Mouse (Mus musculus) bone marrow, adult 2 months (tissue): ENCODE measurements around the gene 2900026A02Rik. TPM values are rescaled to one million over a fixed set of nuclear protein-coding genes. Genes with fewer than 3 reads are reported as not detected.

ENCODE experiments used
- H3K27ac ChIP-seq: fragments of 200-500 bp; 2 replicates; pipeline ENCODE4 v1.5.1; 2012; ENCODE audit warnings: low read depth, mild to moderate bottlenecking, control low read depth, inconsistent platforms, low read length; ENCODE audit not compliant: control insufficient read depth, poor library complexity, insufficient read depth
- H3K4me1 ChIP-seq: fragments of 200-500 bp; 2 replicates; pipeline ENCODE4 v1.6.1; 2011; ENCODE audit warnings: low read length; ENCODE audit not compliant: control insufficient read depth, insufficient read depth
- H3K4me3 ChIP-seq: fragments of 200-500 bp; replicated peaks from 2 replicates; pipeline ENCODE3; 2011; ENCODE audit warnings: mild to moderate bottlenecking, low read depth, low read length, control low read depth; ENCODE audit not compliant: control insufficient read depth
- CTCF ChIP-seq: fragments of 200-500 bp; IDR thresholded peaks from 2 replicates; pipeline ENCODE4 v1.5.1; 2011; ENCODE audit warnings: low read length, control low read depth; ENCODE audit not compliant: control insufficient read depth, insufficient read depth
- POLR2A ChIP-seq: fragments of 200-500 bp; IDR thresholded peaks from 2 replicates; pipeline ENCODE4 v1.6.1; 2011; ENCODE audit warnings: low read depth, mild to moderate bottlenecking, control low read depth, low read length, borderline replicate concordance; ENCODE audit not compliant: control insufficient read depth
- WGBS: fragments of 180-500 bp; shearing (Covaris S2); methylation state at CpG from one replicate; pipeline ENCODE4 v1.1.7; 2018; 5-methylcytosine and 5-hydroxymethylcytosine counted together
- polyA plus RNA-seq: library from polyadenylated mRNA; stranded (reverse); fragments of >200 nt; gene quantifications from 2 replicates; pipeline ENCODE4 v1.2.4, GENCODE M21; 2011; ENCODE audit warnings: low replicate concordance; ENCODE audit not compliant: missing spikeins, insufficient read depth, insufficient read length

2900026A02Rik gene
- polyA plus RNA-seq, 1 experiment = 4.1 TPM

DNA sequence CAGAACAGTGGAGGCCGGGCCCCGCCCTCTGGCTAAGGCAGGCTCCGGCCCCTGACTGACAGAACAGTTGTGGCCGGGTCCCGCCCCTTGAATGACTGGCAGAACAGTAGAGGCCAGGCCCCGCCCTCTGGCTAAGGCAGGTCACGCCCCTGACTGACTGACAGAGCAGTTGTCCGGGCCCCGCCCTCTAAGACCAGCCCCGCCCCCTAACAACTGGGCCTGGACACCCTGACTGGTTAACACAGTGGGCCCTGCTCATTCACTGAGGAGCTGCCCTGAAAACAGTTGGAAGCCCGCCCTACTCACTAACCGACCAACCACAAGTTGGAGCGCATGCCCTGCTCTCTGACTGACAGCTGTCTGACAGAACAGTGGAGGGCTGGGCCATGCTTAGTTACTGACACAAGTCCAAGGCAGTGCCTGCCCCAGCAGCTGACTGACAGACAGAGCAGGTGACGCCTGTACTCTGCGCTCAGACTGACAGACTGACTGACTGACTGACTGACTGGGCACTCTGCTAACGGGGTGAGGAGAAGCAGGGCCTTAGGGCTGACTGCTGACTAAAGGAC lies 56.1 kb downstream of the 2900026A02Rik start:
- Histone ChIP-seq H3K27ac (peak overlapping the region; percentile 38), H3K4me1 (no peaks in the 10 kb centered on the region; the same call in none of the 2 replicates), H3K4me3 (no peak overlapping the region)
- WGBS = 5% methylated on average over 16 of the region's 16 CpGs
- TF ChIP-seq CTCF = no peak
- no peak for TF ChIP-seq POLR2A

- H3K4me3 ChIP-seq = no peak overlapping the region
- H3K4me1 ChIP-seq = no peaks in the 10 kb centered on the region; the same call in none of the 2 replicates
- WGBS = 37% methylated on average over 9 of the region's 9 CpGs
- H3K27ac ChIP-seq = no peak overlapping the region
- TF ChIP-seq POLR2A (no peak), CTCF (no peak)
Observed at GRCm38 (mm10) chr5:113164448-113164847, 56.6 kb downstream of the 2900026A02Rik start.

- H3K4me1 ChIP-seq = no peaks in the 10 kb centered on the region; the same call in none of the 2 replicates
- WGBS = 2% methylated on average over 13 of the region's 13 CpGs
- no peak for TF ChIP-seq CTCF
- no peak for TF ChIP-seq POLR2A
- no peak overlapping the region for H3K27ac ChIP-seq
- H3K4me3 ChIP-seq = no peak overlapping the region
Observed at GRCm38 (mm10) chr5:113163116-113163515, 57.9 kb downstream of the 2900026A02Rik start.

DNA sequence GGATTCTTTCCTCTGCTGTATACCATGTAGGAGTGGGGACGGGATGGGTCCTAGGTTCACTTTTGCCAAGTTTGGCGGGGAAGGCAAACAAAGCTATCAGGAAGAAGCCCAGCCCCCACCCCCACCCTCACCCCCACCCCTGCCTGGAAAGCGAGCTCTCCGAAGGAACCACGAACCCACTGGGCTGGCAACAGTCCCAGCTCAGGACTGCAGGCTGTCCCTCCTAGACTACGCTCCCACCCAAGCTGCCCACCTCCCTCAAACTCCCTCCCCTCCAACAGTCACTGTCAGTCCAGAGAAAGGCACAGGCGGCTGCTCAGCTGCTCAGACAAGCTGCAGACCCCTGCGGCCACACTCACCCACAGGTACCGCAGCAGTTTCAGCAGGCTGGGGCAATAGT lies 58.3 kb downstream of the 2900026A02Rik start:
- Histone ChIP-seq H3K4me1 (no peaks in the 10 kb centered on the region; the same call in none of the 2 replicates), H3K27ac (no peak overlapping the region), H3K4me3 (no peak overlapping the region)
- TF ChIP-seq CTCF = no peak
- no peak for TF ChIP-seq POLR2A
- WGBS = 2% methylated on average over 9 of the region's 9 CpGs

- H3K27ac ChIP-seq = no peak overlapping the region
- peaks cover 2% of the 10 kb centered on the region for H3K4me1 ChIP-seq
- WGBS = 51% methylated on average over 6 of the region's 6 CpGs
- TF ChIP-seq POLR2A (no peak), CTCF (no peak)
- H3K4me3 ChIP-seq = no peak overlapping the region
Observed at GRCm38 (mm10) chr5:113161576-113161975, 59.5 kb downstream of the 2900026A02Rik start.

DNA sequence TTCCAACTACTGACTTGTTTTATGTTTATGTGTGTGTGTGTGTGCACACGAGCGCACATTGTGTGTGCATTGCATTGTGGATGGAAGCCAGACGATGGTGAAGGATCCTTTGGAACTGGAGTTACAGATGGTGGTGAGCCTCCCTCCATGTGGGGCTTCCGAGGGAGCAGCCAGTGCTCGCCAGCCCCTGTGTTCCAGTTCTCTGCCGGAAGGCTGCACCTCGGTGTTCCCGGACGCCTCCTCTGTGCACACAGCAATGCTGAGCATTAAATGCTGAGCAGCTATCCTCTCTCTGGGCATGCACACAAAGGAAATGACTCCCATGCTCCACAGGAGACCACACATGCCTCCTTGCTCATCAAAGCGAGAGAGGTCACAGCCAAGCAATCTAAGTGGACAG lies 60.7 kb downstream of the 2900026A02Rik start:
- 87% methylated on average over 10 of the region's 10 CpGs for WGBS
- no peak overlapping the region for H3K4me3 ChIP-seq
- H3K4me1 ChIP-seq = peaks cover 2% of the 10 kb centered on the region
- H3K27ac ChIP-seq = no peak overlapping the region
- TF ChIP-seq POLR2A = no peak
- TF ChIP-seq CTCF = no peak

GRCm38 (mm10) chr5:113158759-113159355 lies 62.2 kb downstream of the 2900026A02Rik start:
- Histone ChIP-seq H3K4me3 (no peak overlapping the region), H3K27ac (no peak overlapping the region), H3K4me1 (peaks cover 2% of the 10 kb centered on the region)
- TF ChIP-seq CTCF (no peak), POLR2A (no peak)
- 38% methylated on average over 8 of the region's 8 CpGs for whole genome bisulfite sequencing

DNA sequence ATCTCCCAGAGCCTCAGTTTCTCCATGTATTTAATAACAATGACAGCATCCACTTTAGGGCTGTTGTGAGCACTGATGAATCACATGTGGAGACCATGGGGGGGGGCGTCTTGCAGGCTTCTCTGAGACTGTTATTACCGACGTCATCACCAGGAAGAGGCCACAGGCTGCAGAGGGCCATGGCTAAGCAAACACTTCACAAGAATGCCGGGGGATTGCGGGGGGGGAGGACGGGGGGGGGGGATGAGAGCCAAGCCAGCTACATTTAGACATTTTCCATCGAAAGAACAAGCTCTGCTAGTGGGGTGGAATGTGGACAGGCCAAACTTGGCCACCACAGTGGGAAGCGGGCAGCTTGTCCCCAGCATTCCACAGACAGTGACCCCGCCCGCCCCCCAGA lies 63.4 kb downstream of the 2900026A02Rik start:
- Histone ChIP-seq H3K4me3 (no peak overlapping the region), H3K4me1 (peaks cover 2% of the 10 kb centered on the region; the same call in 1 of the 2 replicates), H3K27ac (no peak overlapping the region; the same call in 1 of the 2 replicates)
- 32% methylated on average over 10 of the region's 10 CpGs for WGBS
- TF ChIP-seq POLR2A = no peak
- no peak for TF ChIP-seq CTCF

DNA sequence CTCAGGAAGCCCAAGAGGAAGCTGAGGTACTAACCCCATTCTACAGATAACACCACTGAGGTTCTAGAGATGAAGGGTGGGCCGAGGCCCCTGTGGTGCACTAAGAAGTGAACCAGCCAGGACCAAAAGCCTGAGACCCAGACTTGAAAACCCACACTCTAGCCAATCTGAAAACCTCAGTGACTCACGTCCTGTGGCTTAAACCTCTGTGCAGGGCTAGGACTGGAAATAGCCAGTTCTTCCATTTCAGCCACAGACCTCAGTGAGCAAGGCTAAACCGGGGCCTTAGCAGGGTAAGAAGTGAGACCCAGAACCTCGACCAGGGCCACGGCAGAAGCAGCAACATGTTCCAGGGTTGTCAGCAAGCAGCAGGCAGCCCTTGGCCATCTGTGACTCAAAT lies 64.0 kb downstream of the 2900026A02Rik start:
- no peak for TF ChIP-seq CTCF
- TF ChIP-seq POLR2A = no peak
- Histone ChIP-seq H3K4me3 (no peak overlapping the region), H3K4me1 (peaks cover 2% of the 10 kb centered on the region; the same call in 1 of the 2 replicates), H3K27ac (no peak overlapping the region)
- 12% methylated on average over 5 of the region's 5 CpGs for WGBS
